Mouse (Mus musculus): ENCODE measurements around the gene Cmtr2. TPM values are rescaled to one million over a fixed set of nuclear protein-coding genes. Genes with fewer than 3 reads are reported as not detected.

The Cmtr2 gene
- total and polyA plus RNA-seq, 2 experiments from 2014 or later: 9.1 to 24.9 TPM

DNA sequence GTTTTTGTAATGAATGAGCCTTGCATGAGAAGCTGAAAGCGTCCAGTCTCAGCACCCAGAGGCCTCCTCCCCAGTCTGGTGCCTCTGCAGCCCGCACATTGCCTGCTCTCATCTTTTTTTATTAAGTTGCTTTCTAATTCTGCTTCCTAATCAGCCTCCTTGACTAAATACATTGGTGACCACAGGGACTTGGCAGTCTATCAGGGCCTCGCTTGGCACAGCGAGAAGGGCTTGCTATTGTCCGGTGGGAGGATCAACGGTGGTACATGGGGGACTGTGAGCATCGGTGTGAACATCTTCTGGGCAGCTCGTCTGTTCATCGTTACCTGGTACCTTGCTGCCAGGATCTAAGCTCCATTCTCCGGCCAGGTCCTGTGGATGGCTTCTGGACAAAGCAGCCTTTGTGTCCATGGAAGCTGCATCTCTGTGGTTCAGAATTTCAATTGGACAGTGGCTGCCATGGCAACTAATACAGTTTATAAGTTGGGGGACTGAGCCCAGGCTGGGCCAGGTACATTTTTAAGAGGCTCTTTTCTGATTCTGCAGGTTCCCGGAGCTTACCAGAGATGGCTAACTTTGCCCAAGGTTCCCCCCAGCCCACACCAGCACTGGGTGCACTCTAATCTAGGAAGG, 32.6 kb upstream of the Cmtr2 start:
- peaks cover under 1% of the 10 kb centered on the region; the same call in 1 of the 2 replicates for H3K4me1 ChIP-seq (ENCODE audit: insufficient read depth)
- H3K27me3 ChIP-seq (ENCODE audit: insufficient read depth, low read length): no peaks in the 10 kb centered on the region
- WGBS: 28% methylated on average over 11 of the region's 11 CpGs
- H3K36me3 ChIP-seq (ENCODE audit: insufficient read depth): no peaks in the 10 kb centered on the region
- no peak overlapping the region for H3K9ac ChIP-seq
- no peaks in the 10 kb centered on the region for H3K9me3 ChIP-seq (ENCODE audit: low read length)
- H3K4me2 ChIP-seq (ENCODE audit: low read depth): no peak overlapping the region
- TF ChIP-seq CTCF (IDR thresholded peaks at IDR 0.05; ENCODE audit: low read depth): no peak
- H3K4me3 ChIP-seq (ENCODE audit: low read depth, low read length): no peak overlapping the region
- DNase-seq: peak; percentile 64
- H3K27ac ChIP-seq (ENCODE audit: low read depth, low read length): peak overlapping the region; percentile 16
- peak; percentile 79 for ATAC-seq

DNA sequence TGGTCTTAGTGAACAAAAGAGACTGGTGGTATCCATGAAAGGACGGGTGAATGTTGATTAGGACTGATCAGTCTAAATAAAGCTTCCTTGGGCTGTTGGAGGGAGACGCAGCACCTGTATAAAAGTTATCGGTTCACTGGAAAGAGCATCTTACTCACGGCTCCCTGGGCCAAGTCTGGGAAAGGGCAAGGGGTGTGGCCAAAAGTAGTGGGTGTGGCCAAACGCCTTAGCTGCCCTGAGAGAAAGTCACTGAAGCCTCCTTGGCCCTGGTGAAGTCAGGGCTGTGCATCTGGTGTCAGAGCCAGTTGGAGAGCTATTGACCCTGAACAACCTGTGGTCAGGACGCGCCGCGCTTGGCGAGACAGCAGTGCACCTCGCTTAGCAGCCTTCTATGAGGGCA, 31.7 kb upstream of the Cmtr2 start:
- WGBS: 23% methylated on average over 11 of the region's 11 CpGs
- no peak for TF ChIP-seq CTCF (IDR thresholded peaks at IDR 0.05; ENCODE audit: low read depth)
- Histone ChIP-seq H3K9me3 (ENCODE audit: low read length) (no peaks in the 10 kb centered on the region), H3K4me2 (ENCODE audit: low read depth) (no peak overlapping the region), H3K4me1 (ENCODE audit: insufficient read depth) (no peaks in the 10 kb centered on the region; the same call in 1 of the 2 replicates), H3K4me3 (ENCODE audit: low read depth, low read length) (no peak overlapping the region), H3K27ac (ENCODE audit: low read depth, low read length) (peak overlapping the region; percentile 16; the same call in 1 of the 2 replicates), H3K36me3 (ENCODE audit: insufficient read depth) (no peaks in the 10 kb centered on the region), H3K27me3 (ENCODE audit: insufficient read depth, low read length) (no peaks in the 10 kb centered on the region), H3K9ac (no peak overlapping the region)
- DNase-seq (no peak), ATAC-seq (no peak)

DNA sequence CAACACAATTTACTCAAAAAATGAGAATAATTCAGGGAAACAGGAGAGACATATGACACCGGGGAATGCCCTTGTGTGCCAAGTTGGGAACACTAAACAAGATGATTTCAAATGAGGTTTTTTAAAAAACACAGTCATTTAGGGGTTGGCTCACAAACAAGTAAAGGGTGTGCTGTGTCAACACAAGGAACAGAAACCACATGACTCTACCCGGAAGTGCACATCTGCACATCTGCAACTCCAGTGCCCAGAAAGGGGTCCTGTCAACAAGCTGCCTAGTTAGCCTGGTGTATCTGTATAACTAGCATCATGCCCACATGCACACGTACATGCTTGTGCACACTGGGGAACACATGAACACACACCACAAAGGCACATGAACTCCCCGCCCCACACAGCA, 29.9 kb upstream of the Cmtr2 start:
- H3K27me3 ChIP-seq (ENCODE audit: insufficient read depth, low read length): no peaks in the 10 kb centered on the region
- 79% methylated on average over 4 of the region's 4 CpGs for WGBS
- TF ChIP-seq CTCF (IDR thresholded peaks at IDR 0.05; ENCODE audit: low read depth): no peak
- H3K9me3 ChIP-seq (ENCODE audit: low read length): no peaks in the 10 kb centered on the region
- no peaks in the 10 kb centered on the region for H3K36me3 ChIP-seq (ENCODE audit: insufficient read depth)
- no peak for ATAC-seq
- H3K4me3 ChIP-seq (ENCODE audit: low read depth, low read length): no peak overlapping the region
- DNase-seq: no peak
- H3K27ac ChIP-seq (ENCODE audit: low read depth, low read length): no peak overlapping the region
- no peaks in the 10 kb centered on the region; the same call in 1 of the 2 replicates for H3K4me1 ChIP-seq (ENCODE audit: insufficient read depth)
- H3K9ac ChIP-seq: no peak overlapping the region
- H3K4me2 ChIP-seq (ENCODE audit: low read depth): no peak overlapping the region

DNA sequence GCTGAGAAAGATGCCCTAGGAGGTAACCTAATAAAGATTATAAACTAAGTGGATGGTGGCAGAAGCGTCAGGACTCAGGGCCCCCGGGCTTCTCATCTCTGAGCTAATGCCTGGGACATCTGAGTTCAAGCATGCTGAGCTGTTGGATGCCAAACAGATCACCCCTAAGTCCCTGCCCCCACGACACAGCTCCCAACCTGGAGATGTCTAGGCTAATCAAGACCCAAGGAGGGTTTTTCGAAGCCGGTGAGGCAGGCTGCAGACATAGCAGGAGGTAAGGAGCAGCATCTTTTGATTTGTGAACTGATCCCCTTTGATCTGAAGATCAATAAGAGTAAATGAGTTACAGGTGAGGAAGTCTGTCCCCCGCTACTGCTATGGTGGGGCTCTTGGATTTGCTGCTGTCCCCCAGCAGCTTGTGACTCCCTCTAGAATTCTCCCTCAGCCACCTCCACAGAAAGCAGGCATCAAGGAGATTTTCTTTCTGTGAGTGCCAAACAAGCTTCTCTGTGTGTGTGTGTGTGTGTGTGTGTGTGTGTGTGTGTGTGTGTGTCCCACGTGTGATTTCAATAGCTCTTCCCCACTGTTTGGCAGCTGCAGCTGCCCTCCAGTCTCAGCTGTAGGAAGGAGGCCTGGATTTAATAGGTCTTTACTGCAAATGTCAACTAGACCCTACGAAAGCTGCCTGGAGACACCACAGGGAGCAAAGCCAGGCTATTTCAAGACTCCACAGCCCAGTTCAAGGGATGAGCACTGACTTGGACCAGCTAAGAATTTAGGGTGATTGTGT, 26.3 kb upstream of the Cmtr2 start:
- H3K4me3 ChIP-seq (ENCODE audit: low read depth, low read length): no peak overlapping the region
- H3K9me3 ChIP-seq (ENCODE audit: low read length): no peaks in the 10 kb centered on the region
- DNase-seq: peak; percentile 50
- peak; percentile 72; the same call in 1 of the 2 replicates for ATAC-seq
- no peak for TF ChIP-seq CTCF (IDR thresholded peaks at IDR 0.05; ENCODE audit: low read depth)
- no peaks in the 10 kb centered on the region for H3K36me3 ChIP-seq (ENCODE audit: insufficient read depth)
- no peak overlapping the region for H3K9ac ChIP-seq
- H3K4me2 ChIP-seq (ENCODE audit: low read depth): no peak overlapping the region
- no peaks in the 10 kb centered on the region for H3K27me3 ChIP-seq (ENCODE audit: insufficient read depth, low read length)
- H3K4me1 ChIP-seq (ENCODE audit: insufficient read depth): no peaks in the 10 kb centered on the region
- peak overlapping the region; percentile 50; the same call in 1 of the 2 replicates for H3K27ac ChIP-seq (ENCODE audit: low read depth, low read length)
- 18% methylated on average over 8 of the region's 8 CpGs for WGBS

DNA sequence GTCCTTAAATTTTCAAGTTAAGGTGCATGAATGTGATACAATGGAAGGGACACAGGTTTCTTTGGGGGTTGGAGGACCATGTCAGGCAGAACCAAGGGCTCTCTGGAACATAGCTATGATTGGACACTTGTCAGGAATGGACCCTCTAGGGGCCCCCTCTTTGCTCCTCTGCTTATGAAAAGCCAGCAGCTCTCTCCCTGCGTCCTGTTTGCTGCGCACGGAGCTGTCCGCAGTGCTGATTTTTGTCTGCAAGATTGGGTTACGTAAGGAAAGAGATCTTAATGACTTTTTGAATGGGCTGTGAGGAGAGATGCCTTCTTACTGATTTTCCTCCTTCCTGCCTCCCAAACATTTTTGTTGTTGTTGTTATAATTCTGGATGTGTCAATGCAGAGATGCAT, 18.8 kb upstream of the Cmtr2 start:
- no peak overlapping the region for H3K4me2 ChIP-seq (ENCODE audit: low read depth)
- no peak overlapping the region for H3K27ac ChIP-seq (ENCODE audit: low read depth, low read length)
- no peaks in the 10 kb centered on the region; the same call in 1 of the 2 replicates for H3K27me3 ChIP-seq (ENCODE audit: insufficient read depth, low read length)
- H3K4me1 ChIP-seq (ENCODE audit: insufficient read depth): no peaks in the 10 kb centered on the region
- no peak overlapping the region for H3K9ac ChIP-seq
- no peak overlapping the region for H3K4me3 ChIP-seq (ENCODE audit: low read depth, low read length)
- no peak for TF ChIP-seq CTCF (IDR thresholded peaks at IDR 0.05; ENCODE audit: low read depth)
- 11% methylated on average over 5 of the region's 5 CpGs for WGBS
- no peaks in the 10 kb centered on the region for H3K9me3 ChIP-seq (ENCODE audit: low read length)
- DNase-seq: no peak
- no peaks in the 10 kb centered on the region for H3K36me3 ChIP-seq (ENCODE audit: insufficient read depth)
- ATAC-seq: no peak

DNA sequence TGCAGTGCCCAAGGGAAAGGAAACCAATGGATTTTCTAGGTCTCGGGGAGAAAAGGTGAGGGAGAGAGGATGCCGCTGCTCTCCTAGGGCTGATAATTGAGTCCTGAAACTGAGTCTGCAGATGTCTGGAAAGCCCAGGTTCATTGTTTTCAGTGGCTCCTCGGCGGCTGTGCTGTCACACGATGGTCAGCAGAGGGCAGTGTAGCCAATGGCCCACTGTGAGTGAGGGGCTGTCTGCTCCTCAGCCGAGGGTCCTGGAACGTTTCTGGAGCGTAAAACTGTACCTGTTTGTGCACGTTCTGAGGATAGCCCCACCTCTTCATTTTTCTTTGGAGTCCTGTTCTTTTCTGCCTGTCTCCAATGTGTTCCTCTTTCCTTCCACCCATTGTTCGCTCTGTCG, 13.7 kb upstream of the Cmtr2 start:
- peak; percentile 61 for DNase-seq
- 23% methylated on average over 11 of the region's 11 CpGs for WGBS

DNA sequence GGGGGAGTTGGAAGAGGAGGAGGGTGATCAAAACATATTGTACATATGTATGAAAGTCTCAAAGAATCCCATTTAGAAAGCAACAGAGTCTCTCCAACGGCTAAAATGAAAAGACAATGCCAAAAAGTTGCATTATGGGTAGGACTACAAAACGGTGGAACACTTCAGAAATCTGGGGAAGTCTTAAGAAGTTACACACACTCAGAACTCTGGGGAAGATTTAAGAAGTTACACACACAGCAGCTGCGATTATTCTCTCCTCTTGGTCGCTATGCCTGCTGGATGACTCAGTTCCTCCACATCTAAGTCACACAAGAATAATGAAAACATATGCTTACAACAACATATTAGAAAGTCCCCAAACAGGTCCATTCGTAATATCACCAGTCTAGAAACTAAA, 788 bp downstream of the Cmtr2 start:
- Histone ChIP-seq H3K4me2 (ENCODE audit: low read depth) (no peak overlapping the region), H3K27me3 (ENCODE audit: insufficient read depth, low read length) (no peaks in the 10 kb centered on the region), H3K36me3 (ENCODE audit: insufficient read depth) (peaks cover 4% of the 10 kb centered on the region), H3K4me1 (ENCODE audit: insufficient read depth) (peaks cover 9% of the 10 kb centered on the region; the same call in 1 of the 2 replicates), H3K9me3 (ENCODE audit: low read length) (no peaks in the 10 kb centered on the region), H3K4me3 (ENCODE audit: low read depth, low read length) (no peak overlapping the region), H3K27ac (ENCODE audit: low read depth, low read length) (no peak overlapping the region), H3K9ac (no peak overlapping the region)
- TF ChIP-seq CTCF (IDR thresholded peaks at IDR 0.05; ENCODE audit: low read depth): no peak
- DNase-seq (no peak), ATAC-seq (no peak)
- 81% methylated on average over 5 of the region's 5 CpGs for WGBS

More for the DNA sequence above, 13.7 kb upstream of the Cmtr2 start:
- no peaks in the 10 kb centered on the region for H3K36me3 ChIP-seq (ENCODE audit: insufficient read depth)
- H3K27me3 ChIP-seq (ENCODE audit: insufficient read depth, low read length): no peaks in the 10 kb centered on the region; the same call in 1 of the 2 replicates
- no peak overlapping the region for H3K4me3 ChIP-seq (ENCODE audit: low read depth, low read length)
- TF ChIP-seq CTCF (IDR thresholded peaks at IDR 0.05; ENCODE audit: low read depth): peak; percentile 77
- H3K4me1 ChIP-seq (ENCODE audit: insufficient read depth): no peaks in the 10 kb centered on the region
- H3K9me3 ChIP-seq (ENCODE audit: low read length): no peaks in the 10 kb centered on the region
- H3K9ac ChIP-seq: no peak overlapping the region
- no peak; the same call in 1 of the 2 replicates for ATAC-seq
- no peak overlapping the region for H3K27ac ChIP-seq (ENCODE audit: low read depth, low read length)
- H3K4me2 ChIP-seq (ENCODE audit: low read depth): no peak overlapping the region

All from forebrain, postnatal 0 days (tissue).